Mouse (Mus musculus): ENCODE measurements at regions not wholly inside any gene's neighbourhood (a gene's known extent, or its start where the extent isn't known, plus 50 kb on each side); places are given as distances from the start of the nearest gene placed in this dataset.

DNA sequence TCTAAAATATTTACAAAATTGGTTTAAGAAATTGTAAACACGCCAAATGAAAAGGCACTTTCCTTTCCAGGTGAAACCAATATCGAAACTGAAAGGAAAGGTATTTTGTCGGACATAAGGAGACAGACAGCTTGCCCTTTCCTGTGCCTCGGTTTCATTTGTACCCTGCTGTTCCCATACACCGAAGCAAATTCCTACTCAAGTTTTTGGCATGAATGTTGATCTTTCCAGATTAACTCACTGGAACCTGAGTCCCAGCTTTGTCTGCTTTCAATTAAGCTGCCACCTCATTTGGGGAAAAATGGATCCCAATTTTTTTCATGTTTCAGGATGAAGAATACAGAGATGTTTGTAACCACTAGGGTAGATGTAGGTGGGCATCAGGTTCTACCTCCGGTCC lies 537.9 kb downstream of the Tm4sf1 start:
- TF ChIP-seq CTCF (IDR thresholded peaks at IDR 0.05; ENCODE audit: low read depth, low read length): no peak
- TF ChIP-seq POLR2A (IDR thresholded peaks at IDR 0.05; ENCODE audit: borderline replicate concordance, low read depth, low read length): no peak
